Mouse (Mus musculus) forebrain, embryonic 10.5 days (tissue): ENCODE measurements at regions not wholly inside any gene's neighbourhood (a gene's known extent, or its start where the extent isn't known, plus 50 kb on each side); places are given as distances from the start of the nearest gene placed in this dataset.

Experiments
- DNase-seq: peaks from one replicate; pipeline ENCODE4 v3.0.0-alpha.2; 2017; ENCODE audit warnings: low spot score; ENCODE audit errors: extremely low spot score
- H3K27ac ChIP-seq: fragments of 300-500 bp; sonication (generic); 2 replicates; pipeline ENCODE4 v1.5.1; 2016; ENCODE audit warnings: mild to moderate bottlenecking
- H3K27me3 ChIP-seq: fragments of 300-500 bp; sonication (generic); 2 replicates; pipeline ENCODE4 v1.6.1; 2016; ENCODE audit warnings: mild to moderate bottlenecking; ENCODE audit not compliant: poor library complexity, severe bottlenecking
- H3K36me3 ChIP-seq: fragments of 300-500 bp; sonication (generic); replicated peaks from 2 replicates; pipeline ENCODE4 v1.6.1; 2016; ENCODE audit warnings: mild to moderate bottlenecking, moderate library complexity
- H3K4me1 ChIP-seq: fragments of 300-500 bp; sonication (generic); 2 replicates; pipeline ENCODE4 v1.6.1; 2016
- H3K4me3 ChIP-seq: fragments of 300-500 bp; sonication (generic); 2 replicates; pipeline ENCODE4 v1.5.1; 2016; ENCODE audit warnings: mild to moderate bottlenecking, moderate library complexity
- H3K9me3 ChIP-seq: fragments of 300-500 bp; sonication (generic); 2 replicates; pipeline ENCODE4 v1.6.1; 2016; ENCODE audit warnings: mild to moderate bottlenecking, moderate library complexity
- WGBS: fragments of 180-500 bp; shearing (Covaris S2); methylation state at CpG from one replicate; pipeline ENCODE4 v1.1.7; 2016; 5-methylcytosine and 5-hydroxymethylcytosine counted together

GRCm38 (mm10) chr7:70624727-70625642 lies 258.4 kb upstream of the Nr2f2 start:
- Histone ChIP-seq H3K4me3 (peak overlapping the region; percentile 36), H3K36me3 (no peaks in the 10 kb centered on the region), H3K27me3 (peaks cover 48% of the 10 kb centered on the region), H3K4me1 (peaks cover 28% of the 10 kb centered on the region), H3K27ac (peak overlapping the region; percentile 77), H3K9me3 (no peaks in the 10 kb centered on the region)
- DNase-seq, result no peak
- WGBS, result 2% methylated on average over 30 of the region's 30 CpGs

DNA sequence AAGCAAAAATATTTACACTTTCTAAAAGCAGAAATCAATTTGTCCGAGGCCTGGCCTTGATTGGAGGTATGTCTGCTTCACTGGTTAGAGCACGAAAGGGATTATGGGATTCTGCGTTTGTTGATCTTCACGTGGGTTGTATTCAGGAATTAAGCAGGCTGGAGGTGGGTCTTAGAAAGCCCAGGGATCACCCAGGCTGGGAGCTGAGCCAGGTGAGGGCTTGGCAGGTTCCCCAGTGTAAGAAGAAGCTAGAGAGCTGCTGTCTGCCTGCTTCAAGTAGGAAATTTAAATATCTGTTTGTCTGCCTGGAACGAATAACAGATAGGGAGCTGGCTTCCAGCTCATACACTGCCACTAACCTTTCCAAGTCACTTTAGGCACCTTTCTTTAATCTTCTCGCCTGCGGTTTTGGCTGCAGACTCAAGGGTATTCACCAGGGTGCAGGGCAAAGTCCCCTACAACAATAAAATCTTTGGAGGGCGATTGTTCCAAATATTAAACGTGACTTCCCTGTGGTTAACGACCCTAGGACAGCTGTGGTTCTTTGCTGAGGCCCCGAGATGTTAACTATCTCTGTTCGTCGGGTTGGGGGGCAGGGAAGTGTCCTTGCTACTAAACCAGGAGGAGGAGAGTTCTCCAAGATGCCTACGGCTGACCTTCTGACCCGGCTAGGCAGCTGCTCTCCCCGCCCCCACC lies 257.6 kb upstream of the Nr2f2 start:
- no peaks in the 10 kb centered on the region for H3K36me3 ChIP-seq
- no peaks in the 10 kb centered on the region for H3K9me3 ChIP-seq
- 3% methylated on average over 16 of the region's 16 CpGs for WGBS
- H3K27me3 ChIP-seq, result peaks cover 48% of the 10 kb centered on the region
- peak; percentile 53 for DNase-seq
- peak overlapping the region; percentile 36 for H3K4me3 ChIP-seq
- peak overlapping the region; percentile 77 for H3K27ac ChIP-seq
- H3K4me1 ChIP-seq, result peaks cover 28% of the 10 kb centered on the region

GRCm38 (mm10) chr7:70619400-70619799 lies 252.9 kb upstream of the Nr2f2 start:
- Histone ChIP-seq H3K4me3 (no peak overlapping the region), H3K9me3 (no peaks in the 10 kb centered on the region), H3K27me3 (peaks cover 12% of the 10 kb centered on the region; the same call in 1 of the 2 replicates), H3K27ac (no peak overlapping the region), H3K4me1 (peaks cover 7% of the 10 kb centered on the region), H3K36me3 (no peaks in the 10 kb centered on the region)
- 93% methylated on average over 7 of the region's 7 CpGs for WGBS
- DNase-seq, result no peak

GRCm38 (mm10) chr7:70618270-70618669 lies 251.7 kb upstream of the Nr2f2 start:
- H3K4me1 ChIP-seq, result no peaks in the 10 kb centered on the region; the same call in 1 of the 2 replicates
- H3K4me3 ChIP-seq, result no peak overlapping the region
- no peaks in the 10 kb centered on the region for H3K36me3 ChIP-seq
- H3K9me3 ChIP-seq, result no peaks in the 10 kb centered on the region
- no peak overlapping the region for H3K27ac ChIP-seq
- 49% methylated on average over 5 of the region's 5 CpGs for WGBS
- DNase-seq, result no peak
- peaks cover 8% of the 10 kb centered on the region; the same call in 1 of the 2 replicates for H3K27me3 ChIP-seq

DNA sequence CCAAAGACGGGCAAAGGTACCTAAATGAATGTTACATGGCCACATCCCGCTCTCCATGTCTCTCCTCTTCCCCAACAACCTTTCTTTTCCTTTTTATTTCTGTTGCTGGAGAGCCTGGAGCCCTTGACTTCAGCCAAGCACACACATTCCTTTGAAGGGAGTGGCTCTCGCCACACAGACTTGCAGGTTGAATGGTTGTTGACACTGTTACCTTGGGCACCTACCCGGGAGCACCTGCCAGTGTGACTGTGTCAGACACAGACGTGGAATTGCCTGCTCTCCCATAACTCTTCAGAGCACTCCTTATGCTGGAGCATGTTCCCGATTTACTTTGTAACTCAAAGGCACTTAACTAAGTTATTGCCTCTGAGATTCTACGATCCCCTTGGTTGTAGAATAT lies 240.0 kb upstream of the Nr2f2 start:
- Histone ChIP-seq H3K4me1 (no peaks in the 10 kb centered on the region), H3K36me3 (no peaks in the 10 kb centered on the region), H3K27ac (no peak overlapping the region), H3K9me3 (no peaks in the 10 kb centered on the region), H3K27me3 (no peaks in the 10 kb centered on the region), H3K4me3 (no peak overlapping the region)
- DNase-seq, result no peak
- 95% methylated on average over 7 of the region's 7 CpGs for WGBS

DNA sequence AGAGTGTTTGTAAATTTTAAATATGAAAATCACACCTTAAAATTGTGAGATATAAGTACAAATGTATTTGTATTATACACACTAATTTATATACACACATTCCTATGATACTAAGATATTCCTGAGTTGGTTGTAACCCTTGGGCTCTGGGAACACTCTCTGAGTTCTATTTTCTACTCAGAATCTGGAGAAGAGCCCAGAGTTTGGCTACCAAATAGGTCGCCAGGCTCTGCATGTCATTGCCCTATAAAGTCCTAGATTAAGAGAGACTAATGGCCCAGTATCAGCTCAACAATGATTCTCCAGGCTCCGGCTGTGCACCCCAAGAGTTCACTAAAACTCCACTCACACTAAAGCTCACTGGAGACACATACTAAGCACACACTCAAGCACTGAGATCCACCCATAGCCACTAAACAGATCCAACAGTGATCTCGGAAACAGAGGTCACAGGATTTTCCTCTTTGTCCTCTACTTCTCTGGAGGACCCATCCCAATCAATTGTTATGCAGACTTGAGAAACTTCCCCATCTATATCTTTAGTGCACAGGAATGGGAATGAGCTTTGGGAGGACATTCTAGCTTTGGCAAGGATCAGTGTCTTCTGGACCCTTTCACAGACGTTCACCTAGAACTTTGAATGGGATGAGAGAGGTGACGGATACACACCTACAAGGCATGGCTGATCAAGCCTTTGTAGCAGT lies 238.1 kb upstream of the Nr2f2 start:
- no peak overlapping the region for H3K27ac ChIP-seq
- H3K36me3 ChIP-seq, result no peaks in the 10 kb centered on the region
- no peaks in the 10 kb centered on the region for H3K27me3 ChIP-seq
- no peaks in the 10 kb centered on the region for H3K9me3 ChIP-seq
- no peaks in the 10 kb centered on the region for H3K4me1 ChIP-seq
- 90% methylated on average over 5 of the region's 5 CpGs for WGBS
- no peak overlapping the region for H3K4me3 ChIP-seq
- DNase-seq, result no peak

DNA sequence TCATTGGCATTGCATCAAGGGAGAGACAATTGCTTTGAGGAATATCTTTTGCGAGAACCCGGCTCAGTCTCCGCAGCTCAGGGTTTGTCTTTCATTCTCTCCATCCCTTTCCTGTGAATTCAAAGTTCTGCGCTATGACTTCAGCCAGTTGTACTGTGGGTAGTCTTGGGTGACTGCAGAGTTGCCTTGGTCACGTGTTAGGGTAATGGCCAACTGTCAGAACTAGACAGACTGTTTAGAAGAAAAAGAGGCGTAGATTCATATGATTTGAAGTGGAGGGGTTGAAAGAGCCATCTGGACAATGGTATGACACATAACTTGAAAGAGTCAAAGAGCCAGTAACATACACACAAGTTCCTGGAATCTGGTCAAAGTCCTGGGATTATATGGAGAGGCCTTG lies 226.5 kb upstream of the Nr2f2 start:
- Histone ChIP-seq H3K27ac (no peak overlapping the region), H3K9me3 (peaks cover 2% of the 10 kb centered on the region; the same call in 1 of the 2 replicates), H3K27me3 (peaks cover 90% of the 10 kb centered on the region), H3K4me3 (no peak overlapping the region), H3K4me1 (peaks cover 42% of the 10 kb centered on the region), H3K36me3 (no peaks in the 10 kb centered on the region)
- WGBS, result 86% methylated on average over 6 of the region's 6 CpGs
- DNase-seq, result no peak

DNA sequence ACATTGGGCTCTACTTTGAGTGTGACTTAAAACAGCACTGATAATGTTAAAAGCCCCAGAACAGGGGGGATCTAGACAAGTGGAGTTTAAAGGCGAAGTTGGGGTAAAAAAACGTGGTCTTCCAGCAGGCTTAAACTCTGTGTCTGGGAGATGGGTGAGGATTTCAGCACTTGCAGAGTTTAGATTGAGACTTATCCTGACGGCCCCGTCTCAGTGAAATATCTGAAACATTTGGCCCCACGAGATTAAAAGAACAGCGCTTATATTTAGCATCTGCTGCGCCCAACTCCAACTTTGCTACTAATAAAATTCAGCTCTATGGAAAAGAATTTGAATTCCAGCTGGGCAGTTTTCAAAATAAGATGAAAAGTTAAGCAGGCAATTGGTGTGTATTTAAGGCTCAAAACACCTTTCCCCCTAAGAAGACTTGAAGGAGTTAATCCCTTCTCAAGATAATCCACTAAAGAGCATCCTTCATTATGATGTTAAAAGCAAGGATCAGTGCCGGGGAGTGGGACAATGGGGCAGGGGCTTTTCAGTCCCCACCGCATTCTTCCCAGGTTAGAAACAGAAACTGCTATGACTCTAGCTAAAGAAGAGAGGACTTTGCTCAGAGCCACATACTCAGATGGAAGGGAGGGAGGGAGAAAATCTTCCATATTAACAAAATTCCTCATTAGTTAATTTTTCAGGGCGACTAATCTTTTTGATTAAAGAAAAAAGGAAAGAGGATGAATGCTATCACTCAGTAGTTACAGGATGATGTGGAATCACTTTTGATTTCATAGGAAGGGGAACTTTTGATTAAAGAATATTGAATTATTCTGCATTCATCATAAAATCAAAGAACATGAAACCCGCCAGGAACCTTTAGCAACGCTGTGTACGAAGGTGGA lies 225.1 kb upstream of the Nr2f2 start:
- Histone ChIP-seq H3K27ac (peak overlapping the region; percentile 40; the same call in 1 of the 2 replicates), H3K4me1 (peaks cover 42% of the 10 kb centered on the region), H3K36me3 (no peaks in the 10 kb centered on the region), H3K4me3 (no peak overlapping the region), H3K27me3 (peaks cover 92% of the 10 kb centered on the region), H3K9me3 (peaks cover 3% of the 10 kb centered on the region; the same call in 1 of the 2 replicates)
- no peak for DNase-seq
- WGBS, result 12% methylated on average over 13 of the region's 13 CpGs

- Histone ChIP-seq H3K27me3 (peaks cover 94% of the 10 kb centered on the region), H3K27ac (peak overlapping the region; percentile 54; the same call in 1 of the 2 replicates)
These were observed 223.2 kb upstream of the Nr2f2 start for GRCm38 (mm10) chr7:70589713-70590112.

GRCm38 (mm10) chr7:70588061-70588460 lies 221.5 kb upstream of the Nr2f2 start:
- H3K27me3 ChIP-seq, result peaks cover 92% of the 10 kb centered on the region

More at GRCm38 (mm10) chr7:70589713-70590112, 223.2 kb upstream of the Nr2f2 start:
- H3K4me1 ChIP-seq, result peaks cover 42% of the 10 kb centered on the region
- WGBS, result 34% methylated on average over 5 of the region's 5 CpGs
- peaks cover 3% of the 10 kb centered on the region; the same call in 1 of the 2 replicates for H3K9me3 ChIP-seq
- no peaks in the 10 kb centered on the region for H3K36me3 ChIP-seq
- no peak overlapping the region for H3K4me3 ChIP-seq
- DNase-seq, result no peak

GRCm38 (mm10) chr7:70584480-70584879 lies 217.9 kb upstream of the Nr2f2 start:
- H3K27me3 ChIP-seq, result peaks cover 79% of the 10 kb centered on the region
- H3K36me3 ChIP-seq, result no peaks in the 10 kb centered on the region
- 79% methylated on average over 13 of the region's 13 CpGs for WGBS
- H3K9me3 ChIP-seq, result peaks cover 3% of the 10 kb centered on the region; the same call in 1 of the 2 replicates
- no peak for DNase-seq
- no peak overlapping the region for H3K27ac ChIP-seq
- H3K4me1 ChIP-seq, result peaks cover 17% of the 10 kb centered on the region
- H3K4me3 ChIP-seq, result no peak overlapping the region

More at GRCm38 (mm10) chr7:70588061-70588460, 221.5 kb upstream of the Nr2f2 start:
- peaks cover 33% of the 10 kb centered on the region for H3K4me1 ChIP-seq
- no peak overlapping the region for H3K27ac ChIP-seq
- 86% methylated on average over 1 of the region's 1 CpGs for WGBS
- H3K4me3 ChIP-seq, result no peak overlapping the region
- no peak for DNase-seq
- no peaks in the 10 kb centered on the region for H3K36me3 ChIP-seq
- H3K9me3 ChIP-seq, result peaks cover 3% of the 10 kb centered on the region; the same call in 1 of the 2 replicates
